Mouse (Mus musculus) regulatory T cell (primary cell): ENCODE measurements at regions not wholly inside any gene's neighbourhood (a gene's known extent, or its start where the extent isn't known, plus 50 kb on each side); places are given as distances from the start of the nearest gene placed in this dataset.

ENCODE experiments used
- in situ Hi-C: fragments of 300-600 bp; cut with MboI, MseI; formaldehyde crosslinking; loops from one replicate; pipeline ENCODE4 v1.15.1; 2025; ENCODE audit warnings: high pct_unique_total_duplicates

DNA sequence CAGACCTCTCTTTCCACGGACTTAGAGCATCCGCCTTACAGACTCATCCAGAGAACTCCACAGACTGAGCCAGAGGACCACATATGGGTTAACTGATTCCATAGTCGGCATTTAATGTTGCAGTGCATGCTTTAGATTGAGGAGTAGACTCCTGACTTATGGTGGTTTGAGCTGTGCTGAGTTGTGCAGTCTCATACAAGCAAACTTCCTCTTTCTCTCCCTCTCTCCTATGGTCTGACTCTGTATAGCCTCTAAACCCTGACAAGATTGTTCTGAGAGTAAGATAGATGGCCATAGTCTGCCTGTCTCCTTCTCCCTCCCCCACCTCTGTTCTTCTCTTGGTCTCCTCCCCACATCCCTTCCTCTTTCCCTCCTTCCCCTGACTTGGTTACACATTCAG lies 616.0 kb downstream of the Ryr2 start:
- in situ Hi-C loops = no loop called here

- in situ Hi-C loops = no loop called here
Observed at GRCm38 (mm10) chr13:11483142-11483541, 623.6 kb downstream of the Ryr2 start.

GRCm38 (mm10) chr13:11482701-11483100 lies 624.0 kb downstream of the Ryr2 start:
- in situ Hi-C loops = no loop called here

- in situ Hi-C loops = no loop called here
Observed at GRCm38 (mm10) chr13:11460251-11460650, 646.5 kb downstream of the Ryr2 start.

DNA sequence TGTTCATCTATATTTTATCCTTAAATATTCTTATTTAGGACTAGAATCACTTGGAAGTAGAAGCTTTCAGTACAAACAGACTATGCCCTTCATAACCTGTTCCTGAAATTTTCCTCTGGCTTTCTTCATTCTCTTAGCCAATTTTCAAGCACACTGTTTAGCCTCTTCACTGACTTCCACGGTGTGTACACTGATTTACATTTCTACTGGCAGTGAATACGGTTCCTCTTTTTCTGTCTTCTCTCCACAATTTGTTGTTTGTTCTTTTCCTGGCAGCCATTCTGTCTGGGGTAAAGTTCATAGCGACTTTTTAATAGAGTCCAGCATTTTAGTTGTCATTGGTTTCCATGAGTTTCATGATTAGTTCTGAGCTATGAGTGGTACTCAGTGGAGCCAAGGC lies 651.6 kb downstream of the Ryr2 start:
- in situ Hi-C loops = no loop called here

DNA sequence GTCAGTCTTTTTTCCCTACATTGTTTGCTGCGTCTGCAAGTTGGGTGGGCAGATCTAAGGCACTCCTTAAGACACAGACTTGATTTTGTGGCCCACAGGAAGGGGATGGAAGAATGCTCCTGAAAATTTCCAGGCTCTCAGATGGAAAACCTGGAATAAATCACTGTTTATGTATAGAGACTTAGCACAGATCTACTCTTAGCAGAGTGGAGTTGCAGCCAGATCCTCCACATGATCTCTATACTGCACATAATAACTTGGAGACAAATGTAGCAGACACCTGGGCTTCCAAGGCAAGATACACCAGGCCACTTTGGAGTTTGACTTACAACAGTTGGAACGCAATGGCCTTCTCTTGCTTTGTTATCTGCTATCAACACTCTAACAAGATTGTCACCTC lies 654.3 kb downstream of the Ryr2 start:
- in situ Hi-C loops = no loop called here

DNA sequence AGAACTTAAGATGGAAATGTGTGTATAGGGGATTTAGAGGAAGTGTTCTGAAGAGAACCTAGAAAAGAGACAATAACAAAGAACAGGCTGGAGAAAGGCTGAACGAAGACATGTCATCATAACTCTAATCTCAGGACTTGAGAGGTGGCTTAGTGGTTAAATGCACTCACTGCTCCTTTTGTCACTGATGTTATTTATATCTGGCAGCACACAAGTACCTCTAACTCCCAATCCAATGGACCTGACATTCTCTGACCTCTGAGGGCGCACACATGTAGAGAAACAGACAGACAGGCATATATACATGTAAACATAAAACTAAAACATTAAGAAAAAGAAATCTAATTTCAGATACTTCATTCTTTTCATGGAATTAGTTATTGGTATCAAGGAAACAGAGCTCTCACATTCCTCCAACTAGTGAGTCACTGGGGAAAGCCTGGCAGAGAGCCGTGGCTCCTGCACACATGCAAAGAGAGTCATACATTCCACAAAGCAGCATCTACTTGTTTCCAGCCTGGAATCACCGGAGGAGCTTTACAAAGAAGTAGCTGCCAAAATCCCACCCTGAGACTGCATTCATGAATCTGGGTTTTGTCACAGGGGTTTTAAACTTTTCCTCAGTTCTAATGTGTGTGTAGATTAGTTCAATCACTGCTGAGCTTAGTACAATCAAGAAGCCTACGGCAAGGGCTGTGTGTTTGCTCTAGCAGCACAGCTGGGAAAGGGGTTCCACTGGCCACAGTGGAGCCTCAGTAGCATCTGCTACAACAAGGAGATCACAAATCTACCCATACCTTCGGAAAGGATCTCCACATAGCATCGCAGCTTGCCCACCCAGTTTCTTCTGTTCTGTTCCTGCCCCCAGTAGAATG lies 674.0 kb downstream of the Ryr2 start:
- in situ Hi-C loops = no loop called here

- in situ Hi-C loops = no loop called here
Observed at GRCm38 (mm10) chr13:11426820-11427219, 679.9 kb downstream of the Ryr2 start.

- in situ Hi-C loops = no loop called here
Observed at GRCm38 (mm10) chr13:11392027-11392426, 714.7 kb downstream of the Ryr2 start.

- in situ Hi-C loops = no loop called here
Observed at GRCm38 (mm10) chr13:11375452-11375851, 731.3 kb downstream of the Ryr2 start.

GRCm38 (mm10) chr13:11369456-11369855 lies 737.3 kb downstream of the Ryr2 start:
- in situ Hi-C loops = no loop called here

DNA sequence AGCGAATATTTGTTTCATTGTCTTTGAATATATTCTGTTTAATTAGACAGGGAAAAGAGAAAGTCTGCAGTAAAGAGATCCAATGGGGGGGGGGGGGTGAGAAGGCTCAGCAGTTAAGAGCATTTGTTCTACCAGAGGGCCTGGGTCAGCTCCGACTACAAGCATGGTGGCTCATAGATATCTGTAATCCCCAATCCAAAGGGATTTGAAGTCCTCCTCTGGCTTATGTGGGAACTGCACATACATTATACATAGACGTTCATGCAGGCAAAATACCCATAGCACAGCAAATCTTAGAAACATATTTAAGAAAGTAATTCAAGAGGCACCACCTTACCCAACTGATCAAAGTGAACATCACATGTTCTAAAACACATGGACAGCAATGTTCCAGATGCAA lies 743.9 kb downstream of the Ryr2 start:
- in situ Hi-C loops = no loop called here

DNA sequence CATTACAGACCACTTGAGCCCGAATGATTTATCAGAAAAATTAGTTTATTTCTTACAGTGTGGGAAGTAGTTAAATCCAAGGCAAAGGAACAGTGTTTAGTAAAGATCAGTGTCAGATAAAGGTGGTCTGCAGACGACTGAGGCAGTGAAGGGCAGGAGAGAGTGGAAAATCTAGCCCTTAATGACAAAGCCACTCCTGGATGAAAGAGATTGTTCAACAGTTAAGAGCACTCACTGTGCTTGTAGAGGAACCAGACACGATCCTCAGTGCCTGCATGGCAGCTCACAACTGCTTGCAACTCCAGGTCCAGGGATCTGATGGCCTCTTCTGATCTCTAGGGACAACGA lies 758.3 kb downstream of the Ryr2 start:
- in situ Hi-C loops = no loop called here

GRCm38 (mm10) chr13:11347787-11348501 lies 758.8 kb downstream of the Ryr2 start:
- in situ Hi-C loops = no loop called here

GRCm38 (mm10) chr13:11344500-11344899 lies 762.2 kb downstream of the Ryr2 start:
- in situ Hi-C loops = no loop called here

- in situ Hi-C loops = no loop called here
Observed at GRCm38 (mm10) chr13:11338297-11338616, 768.5 kb downstream of the Ryr2 start.

DNA sequence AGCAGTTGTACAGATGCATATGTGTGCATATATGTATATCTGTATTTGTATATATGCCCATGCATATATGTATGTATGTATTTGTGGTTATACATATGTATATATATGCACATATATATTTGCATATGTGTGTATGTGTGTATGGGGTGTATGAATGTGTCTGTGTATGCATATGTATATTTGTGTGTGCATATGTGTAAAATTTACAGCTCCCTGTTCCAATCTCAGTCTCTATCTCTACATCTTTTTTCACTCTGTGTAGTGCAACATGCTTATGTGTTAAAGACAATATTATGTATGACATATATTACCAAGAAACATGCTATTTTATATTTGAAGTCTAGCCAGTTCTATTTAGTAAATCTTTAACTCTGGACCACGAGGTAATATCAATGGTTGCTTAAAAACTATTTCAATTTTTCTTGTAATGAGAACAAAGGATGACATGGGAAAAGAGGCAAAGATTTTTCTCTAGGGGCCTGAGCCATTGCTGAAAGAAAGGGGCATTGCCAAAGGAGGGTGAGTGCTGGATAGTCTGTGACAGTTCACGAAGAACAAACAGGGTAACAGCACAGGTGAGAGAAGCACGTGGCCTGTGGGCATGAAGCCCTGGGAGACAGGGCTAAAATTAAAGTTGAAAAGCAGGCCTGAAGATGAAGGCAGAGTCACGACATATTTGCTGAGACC lies 769.0 kb downstream of the Ryr2 start:
- in situ Hi-C loops = no loop called here

GRCm38 (mm10) chr13:11336958-11337357 lies 769.8 kb downstream of the Ryr2 start:
- in situ Hi-C loops = no loop called here

DNA sequence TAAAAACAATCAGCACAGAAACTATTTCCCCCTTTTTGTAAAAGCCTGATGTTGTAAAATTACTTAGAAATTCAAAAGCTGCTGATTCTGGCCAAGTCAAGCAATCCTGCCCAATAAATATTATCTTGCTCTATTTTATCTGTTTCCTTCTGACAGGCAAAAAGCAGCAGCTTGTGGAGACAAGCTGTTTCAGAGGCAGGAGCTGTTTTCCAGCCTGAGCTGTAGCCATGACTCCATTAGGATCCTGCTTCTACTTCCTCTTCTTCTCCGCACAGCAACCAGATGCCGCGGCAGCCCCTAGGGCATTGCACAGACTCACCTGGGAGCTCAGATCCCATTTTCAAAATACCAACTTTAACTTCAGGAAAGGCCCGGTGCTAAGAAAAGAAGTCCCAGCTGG lies 774.8 kb downstream of the Ryr2 start:
- in situ Hi-C loops = no loop called here

- in situ Hi-C loops = loop anchor here (10.0 kb wide), 1 partner anchor 174 kb away; no protein-coding TSS in a partner anchor
Observed at GRCm38 (mm10) chr13:11308716-11309115, 798.0 kb downstream of the Ryr2 start.

GRCm38 (mm10) chr13:11295493-11295892 lies 811.3 kb downstream of the Ryr2 start:
- in situ Hi-C loops = loop anchor here (25.0 kb wide), 1 partner anchor 1108 kb away; no protein-coding TSS in a partner anchor

GRCm38 (mm10) chr13:11294689-11295088 lies 812.1 kb downstream of the Ryr2 start:
- in situ Hi-C loops = loop anchor here (25.0 kb wide), 1 partner anchor 1107 kb away; no protein-coding TSS in a partner anchor
